Mouse (Mus musculus) cerebellum, postnatal 4 days (tissue): ENCODE results near the gene Scap.
"Not testable (repeated sequence)": the region's sequence is repeated elsewhere in the genome, so short reads cannot be mapped to it uniquely, and the experiment has no call there.

Experiments
- DNase-seq, 2 experiments: peaks; one replicate each; pipeline ENCODE4 v3.0.0; 2022; ENCODE audit warnings: low spot score in 2 of 2, mixed read lengths in 1 of 2

Scap gene

GRCm38 (mm10) chr9:110381292-110381691 lies 48.2 kb downstream of the Scap start:
- DNase-seq: no peak

GRCm38 (mm10) chr9:110384369-110384929 lies 51.4 kb downstream of the Scap start:
- DNase-seq: no peak

- no peak for DNase-seq
Observed at GRCm38 (mm10) chr9:110388011-110388410, 54.9 kb downstream of the Scap start.

GRCm38 (mm10) chr9:110390843-110391242 lies 57.8 kb downstream of the Scap start:
- no peak for DNase-seq

GRCm38 (mm10) chr9:110393295-110393694 lies 60.2 kb downstream of the Scap start:
- DNase-seq: no peak

- DNase-seq: no peak
Observed at GRCm38 (mm10) chr9:110400650-110401049, 67.6 kb downstream of the Scap start.

- DNase-seq: no peak
Observed at GRCm38 (mm10) chr9:110402731-110403130, 69.6 kb downstream of the Scap start.

- DNase-seq: not testable (repeated sequence)
Observed at GRCm38 (mm10) chr9:110403240-110403639, 70.2 kb downstream of the Scap start.

GRCm38 (mm10) chr9:110407311-110408098 lies 74.4 kb downstream of the Scap start:
- DNase-seq: no peak

GRCm38 (mm10) chr9:110408099-110408773 lies 75.1 kb downstream of the Scap start, which contains the start of gene Ptpn23:
TSS of gene Ptpn23 (minus strand) at chr9:110408213.
- peak; percentile 90 to 96 for DNase-seq

GRCm38 (mm10) chr9:110410908-110411887 lies 78.1 kb downstream of the Scap start:
- DNase-seq: peak; percentile 48 to 73

GRCm38 (mm10) chr9:110412926-110413325 lies 79.8 kb downstream of the Scap start:
- DNase-seq: no peak

GRCm38 (mm10) chr9:110413785-110414184 lies 80.7 kb downstream of the Scap start:
- DNase-seq: peak in 1 of 2 experiments; percentile 34

- DNase-seq: no peak
Observed at GRCm38 (mm10) chr9:110419511-110420112, 86.5 kb downstream of the Scap start, which contains the start of gene Ngp. TSS of gene Ngp (plus strand) at chr9:110419747.

- DNase-seq: no peak
Observed at GRCm38 (mm10) chr9:110431241-110431640, 98.2 kb downstream of the Scap start.

GRCm38 (mm10) chr9:110433045-110433444 lies 100.0 kb downstream of the Scap start:
- DNase-seq: no peak
